In genomic region chrX:158613136-158613535, GRCm38 (mm10) we compare ENCODE assay signal across 21 mouse cellular contexts.
"Had no signal": no experiment of that assay in that cellular context is flagged by ENCODE, and none has a peak within 500 bp of the region (broad histone marks: within the 10 kb centered on the region; RNA-seq: fewer than 3 reads in every experiment).

No protein-coding gene starts in this region.

- H3K27ac ChIP-seq: kidney, embryonic 15.5 days; limb, embryonic 12.5 days; limb, embryonic 15.5 days; liver, embryonic 14.5 days; lung, embryonic 15.5 days; neural tube, embryonic 13.5 days; stomach, postnatal 0 days had no signal

- DNase-seq: kidney, adult 11 months; kidney, adult 8-10 months; kidney, postnatal 10 days; kidney, postnatal 36 days; left cerebral cortex, postnatal 4 days; liver, postnatal 0 days; lung, postnatal 4 days; right cerebral cortex, adult 18-20 months; right cerebral cortex, postnatal 14 days; right cerebral cortex, postnatal 4 days; thymus, adult 2 months; thymus, postnatal 14 days; thymus, postnatal 4 days had no signal

- H3K4me3 ChIP-seq: kidney, embryonic 15.5 days; limb, embryonic 12.5 days; limb, embryonic 15.5 days; lung, embryonic 15.5 days; myocyte; neural tube, embryonic 13.5 days had no signal
